Mouse (Mus musculus): ENCODE results near the gene Pcdh10. TPM values are rescaled to one million over a fixed set of nuclear protein-coding genes. Genes with fewer than 3 reads are reported as not detected.

Gene Pcdh10
- total and polyA plus RNA-seq, 2 experiments, result not detected

DNA sequence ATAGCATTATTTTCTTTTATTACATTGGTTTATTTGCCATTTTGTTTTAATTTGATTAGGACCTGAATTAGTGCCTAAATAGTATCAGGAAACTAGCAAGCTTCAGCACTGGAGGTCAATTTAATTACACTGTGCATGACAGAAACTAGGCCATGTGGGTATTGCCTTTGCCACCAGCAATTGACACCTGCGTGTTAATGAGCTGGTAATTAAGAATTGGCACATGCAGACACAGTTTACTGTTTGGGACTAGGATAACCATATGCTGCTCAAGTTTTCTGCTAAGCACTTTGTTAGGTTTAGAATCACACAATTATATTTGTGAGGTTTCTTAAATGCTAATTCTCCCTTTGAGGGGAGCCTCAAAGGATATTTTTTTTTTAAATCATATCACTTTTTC, 53.5 kb downstream of the Pcdh10 start:
- DNase-seq (ENCODE audit: extremely low read depth, low read depth, low spot score), result no peak
- Histone ChIP-seq H3K36me3 (ENCODE audit: control insufficient read depth, insufficient read depth, low read length) (no peaks in the 10 kb centered on the region), H3K79me2 (ENCODE audit: control insufficient read depth, insufficient read depth, low read length) (no peaks in the 10 kb centered on the region), H3K27me3 (ENCODE audit: control insufficient read depth, insufficient read depth, low read length) (no peaks in the 10 kb centered on the region), H3K4me1 (ENCODE audit: control insufficient read depth, insufficient read depth, low read length) (no peaks in the 10 kb centered on the region), H3K4me3 (ENCODE audit: insufficient read depth, low read depth, low read length) (no peak overlapping the region), H3K27ac (replicated peaks; ENCODE audit: insufficient read depth, low read depth, low read length) (no peak overlapping the region), H3K9ac (ENCODE audit: low read depth, low read length) (no peak overlapping the region)
- TF ChIP-seq CTCF (IDR thresholded peaks at IDR 0.05; ENCODE audit: low read depth, low read length), result no peak
- TF ChIP-seq POLR2A (IDR thresholded peaks at IDR 0.05; ENCODE audit: extremely low read depth, insufficient read depth, low read length), result no peak
- WGBS, result 59% methylated on average over 1 of the region's 1 CpGs

GRCm38 (mm10) chr3:45432172-45432765, 54.1 kb downstream of the Pcdh10 start:
- H3K4me3 ChIP-seq (ENCODE audit: insufficient read depth, low read depth, low read length), result no peak overlapping the region
- no peak for DNase-seq (ENCODE audit: extremely low read depth, low read depth, low spot score)

More at GRCm38 (mm10) chr3:45432172-45432765, 54.1 kb downstream of the Pcdh10 start:
- Histone ChIP-seq H3K36me3 (ENCODE audit: control insufficient read depth, insufficient read depth, low read length) (no peaks in the 10 kb centered on the region), H3K27me3 (ENCODE audit: control insufficient read depth, insufficient read depth, low read length) (no peaks in the 10 kb centered on the region), H3K27ac (replicated peaks; ENCODE audit: insufficient read depth, low read depth, low read length) (no peak overlapping the region), H3K9ac (ENCODE audit: low read depth, low read length) (no peak overlapping the region), H3K4me1 (ENCODE audit: control insufficient read depth, insufficient read depth, low read length) (no peaks in the 10 kb centered on the region), H3K79me2 (ENCODE audit: control insufficient read depth, insufficient read depth, low read length) (no peaks in the 10 kb centered on the region)
- no peak for TF ChIP-seq CTCF (IDR thresholded peaks at IDR 0.05; ENCODE audit: low read depth, low read length)
- no peak for TF ChIP-seq POLR2A (IDR thresholded peaks at IDR 0.05; ENCODE audit: extremely low read depth, insufficient read depth, low read length)
- WGBS, result 45% methylated on average over 11 of the region's 11 CpGs

Measured in liver, adult 2 months (tissue).